Mouse (Mus musculus): ENCODE results near the gene Inhbb. TPM values are rescaled to one million over a fixed set of nuclear protein-coding genes. Genes with fewer than 3 reads are reported as not detected.

The Inhbb gene
- 0.65 and 0.70 TPM in 2 replicates for polyA plus RNA-seq (2015; fragmentation: Nextera tagmentation; extraction: Ambion mirVana)

GRCm38 (mm10) chr1:119421576-119422421 lies at the start of gene Inhbb:
TSS of gene Inhbb (minus strand) at chr1:119422248.
- ATAC-seq (ENCODE audit: low FRiP score, low TSS enrichment) (peak; percentile 50), DNase-seq (ENCODE audit: low spot score) (peak; percentile 56)
- Histone ChIP-seq H3K36me3 (ENCODE audit: control insufficient read depth, insufficient read depth, low read length) (no peaks in the 10 kb centered on the region), H3K9ac (ENCODE audit: low read length) (peak within 1 kb of the TSS; percentile 50), H3K27ac (replicated peaks) (no peak within 1 kb of the TSS), H3K4me1 (replicated peaks; ENCODE audit: control insufficient read depth, insufficient read depth) (peaks cover 5% of the 10 kb centered on the region), H3K27me3 (ENCODE audit: control insufficient read depth, insufficient read depth, low read length) (peaks cover 8% of the 10 kb centered on the region; the same call in 1 of the 2 replicates), H3K4me2 (replicated peaks; ENCODE audit: low read depth) (peak within 1 kb of the TSS; percentile 100), H3K4me3 (ENCODE audit: low read depth, low read length) (peak within 1 kb of the TSS; percentile 64), H3K9me3 (ENCODE audit: control insufficient read depth, low read length) (no peaks in the 10 kb centered on the region)
- under 1% methylated on average over 58 of the region's 92 CpGs for WGBS
- no peak for TF ChIP-seq CTCF (IDR thresholded peaks at IDR 0.05; ENCODE audit: low read depth)
- no peak for TF ChIP-seq EP300 (optimal IDR thresholded peaks at IDR 0.05)

- TF ChIP-seq CTCF (IDR thresholded peaks at IDR 0.05; ENCODE audit: low read depth), result peak; percentile 77
- no peak for TF ChIP-seq EP300 (optimal IDR thresholded peaks at IDR 0.05)
- 39% methylated on average over 2 of the region's 2 CpGs for WGBS
- no peak for ATAC-seq (ENCODE audit: low FRiP score, low TSS enrichment)
These were observed 41.3 kb upstream of the Inhbb start for GRCm38 (mm10) chr1:119463386-119463785.

GRCm38 (mm10) chr1:119460062-119460461 lies 38.0 kb upstream of the Inhbb start:
- Histone ChIP-seq H3K4me3 (ENCODE audit: low read depth, low read length) (no peak overlapping the region), H3K9me3 (ENCODE audit: control insufficient read depth, low read length) (no peaks in the 10 kb centered on the region), H3K27ac (replicated peaks) (no peak overlapping the region), H3K27me3 (ENCODE audit: control insufficient read depth, insufficient read depth, low read length) (no peaks in the 10 kb centered on the region), H3K4me2 (replicated peaks; ENCODE audit: low read depth) (no peak overlapping the region), H3K36me3 (ENCODE audit: control insufficient read depth, insufficient read depth, low read length) (no peaks in the 10 kb centered on the region), H3K9ac (ENCODE audit: low read length) (no peak overlapping the region), H3K4me1 (replicated peaks; ENCODE audit: control insufficient read depth, insufficient read depth) (no peaks in the 10 kb centered on the region)
- ATAC-seq (ENCODE audit: low FRiP score, low TSS enrichment) (no peak), DNase-seq (ENCODE audit: low spot score) (no peak)
- 74% methylated on average over 2 of the region's 2 CpGs for WGBS
- no peak for TF ChIP-seq EP300 (optimal IDR thresholded peaks at IDR 0.05)
- no peak for TF ChIP-seq CTCF (IDR thresholded peaks at IDR 0.05; ENCODE audit: low read depth)

More at GRCm38 (mm10) chr1:119463386-119463785, 41.3 kb upstream of the Inhbb start:
- Histone ChIP-seq H3K4me2 (replicated peaks; ENCODE audit: low read depth) (no peak overlapping the region), H3K4me1 (replicated peaks; ENCODE audit: control insufficient read depth, insufficient read depth) (no peaks in the 10 kb centered on the region), H3K36me3 (ENCODE audit: control insufficient read depth, insufficient read depth, low read length) (no peaks in the 10 kb centered on the region), H3K9me3 (ENCODE audit: control insufficient read depth, low read length) (no peaks in the 10 kb centered on the region), H3K27me3 (ENCODE audit: control insufficient read depth, insufficient read depth, low read length) (no peaks in the 10 kb centered on the region), H3K27ac (replicated peaks) (no peak overlapping the region), H3K4me3 (ENCODE audit: low read depth, low read length) (no peak overlapping the region), H3K9ac (ENCODE audit: low read length) (no peak overlapping the region)
- DNase-seq (ENCODE audit: low spot score), result peak; percentile 62

GRCm38 (mm10) chr1:119457993-119458605 lies 36.1 kb upstream of the Inhbb start:
- H3K27ac ChIP-seq (replicated peaks), result no peak overlapping the region
- DNase-seq (ENCODE audit: low spot score), result peak; percentile 44
- no peaks in the 10 kb centered on the region for H3K4me1 ChIP-seq (replicated peaks; ENCODE audit: control insufficient read depth, insufficient read depth)
- ATAC-seq (ENCODE audit: low FRiP score, low TSS enrichment), result no peak
- peak; percentile 79 for TF ChIP-seq CTCF (IDR thresholded peaks at IDR 0.05; ENCODE audit: low read depth)
- TF ChIP-seq EP300 (optimal IDR thresholded peaks at IDR 0.05), result no peak
- no peaks in the 10 kb centered on the region for H3K9me3 ChIP-seq (ENCODE audit: control insufficient read depth, low read length)
- H3K36me3 ChIP-seq (ENCODE audit: control insufficient read depth, insufficient read depth, low read length), result no peaks in the 10 kb centered on the region
- no peak overlapping the region for H3K9ac ChIP-seq (ENCODE audit: low read length)
- no peaks in the 10 kb centered on the region for H3K27me3 ChIP-seq (ENCODE audit: control insufficient read depth, insufficient read depth, low read length)
- H3K4me2 ChIP-seq (replicated peaks; ENCODE audit: low read depth), result peak overlapping the region; percentile 27; the same call in 1 of the 2 replicates
- no peak overlapping the region for H3K4me3 ChIP-seq (ENCODE audit: low read depth, low read length)
- WGBS, result 6% methylated on average over 10 of the region's 10 CpGs

- DNase-seq (ENCODE audit: low spot score), result no peak
- Histone ChIP-seq H3K27me3 (ENCODE audit: control insufficient read depth, insufficient read depth, low read length) (no peaks in the 10 kb centered on the region), H3K36me3 (ENCODE audit: control insufficient read depth, insufficient read depth, low read length) (no peaks in the 10 kb centered on the region), H3K4me3 (ENCODE audit: low read depth, low read length) (no peak overlapping the region), H3K27ac (replicated peaks) (no peak overlapping the region), H3K4me1 (replicated peaks; ENCODE audit: control insufficient read depth, insufficient read depth) (no peaks in the 10 kb centered on the region), H3K9ac (ENCODE audit: low read length) (no peak overlapping the region), H3K9me3 (ENCODE audit: control insufficient read depth, low read length) (no peaks in the 10 kb centered on the region), H3K4me2 (replicated peaks; ENCODE audit: low read depth) (peak overlapping the region; percentile 40)
- 0 out of 2 replicates have a peak, but pooled peaks have one; percentile 9 for ATAC-seq (ENCODE audit: low FRiP score, low TSS enrichment)
- 33% methylated on average over 5 of the region's 5 CpGs for WGBS
- TF ChIP-seq CTCF (IDR thresholded peaks at IDR 0.05; ENCODE audit: low read depth), result no peak
- no peak for TF ChIP-seq EP300 (optimal IDR thresholded peaks at IDR 0.05)
These were observed 35.4 kb upstream of the Inhbb start for GRCm38 (mm10) chr1:119457528-119457855.
